Mouse (Mus musculus): ENCODE data around the gene Akap8.

The Akap8 gene

DNA sequence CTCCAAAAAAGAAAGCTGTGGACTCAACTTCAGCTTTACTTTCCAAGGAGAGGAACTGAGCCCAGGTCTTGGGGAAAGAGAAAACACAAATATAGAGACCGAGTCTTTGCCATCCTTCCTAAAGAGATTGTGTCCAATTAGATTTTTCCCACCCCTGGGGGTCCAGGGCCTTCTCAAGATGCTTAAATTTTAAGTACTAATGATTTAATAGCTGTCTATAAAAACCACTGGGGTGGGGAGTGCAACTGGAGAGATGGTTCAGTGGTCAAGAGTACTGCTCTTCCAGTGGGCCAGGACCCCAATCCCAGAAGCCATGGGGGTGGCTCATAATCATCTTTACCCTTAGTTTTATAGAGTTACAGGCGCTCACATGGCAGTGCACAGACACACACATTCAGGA is 27.4 kb upstream of the Akap8 start:
- DNase-seq: no peak

DNA sequence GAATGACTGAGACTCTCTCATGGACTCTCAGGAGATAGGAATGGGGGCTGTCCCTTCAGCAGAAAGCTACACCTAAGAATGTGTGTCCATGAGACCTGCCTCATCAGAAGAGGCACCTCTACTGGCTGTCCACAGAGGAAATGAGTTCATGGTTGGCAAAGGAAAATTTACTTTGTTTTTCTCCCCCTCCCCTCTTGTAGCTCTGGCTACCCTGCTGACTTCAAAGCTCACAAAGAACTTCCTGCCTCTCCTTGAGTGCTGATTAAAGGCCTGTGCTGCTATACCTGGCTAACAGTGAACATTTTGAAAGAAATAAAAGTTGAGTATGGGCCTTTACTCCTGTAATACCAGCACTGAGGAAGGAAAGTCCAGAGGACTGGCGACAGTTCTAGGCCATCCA is 20.1 kb upstream of the Akap8 start:
- DNase-seq: no peak

DNA sequence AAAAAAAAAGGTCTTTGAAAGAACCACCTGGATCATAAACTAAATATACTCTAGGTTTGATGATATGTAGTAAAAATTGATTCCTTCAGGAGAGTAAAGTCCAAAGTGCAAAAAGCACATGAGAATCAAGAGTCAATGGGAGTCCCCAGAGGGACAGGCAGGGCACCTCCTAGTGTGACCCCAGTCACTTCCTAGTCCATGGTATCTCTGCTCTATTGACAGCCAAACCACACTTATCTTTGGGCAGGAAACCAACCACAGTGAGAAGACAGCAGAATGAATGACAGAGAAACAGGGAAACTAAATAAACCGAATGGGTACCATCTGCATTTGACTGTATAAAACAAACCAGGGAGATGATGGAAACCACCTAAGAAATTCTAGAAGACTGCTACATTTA is 19.1 kb upstream of the Akap8 start:
- no peak for DNase-seq

DNA sequence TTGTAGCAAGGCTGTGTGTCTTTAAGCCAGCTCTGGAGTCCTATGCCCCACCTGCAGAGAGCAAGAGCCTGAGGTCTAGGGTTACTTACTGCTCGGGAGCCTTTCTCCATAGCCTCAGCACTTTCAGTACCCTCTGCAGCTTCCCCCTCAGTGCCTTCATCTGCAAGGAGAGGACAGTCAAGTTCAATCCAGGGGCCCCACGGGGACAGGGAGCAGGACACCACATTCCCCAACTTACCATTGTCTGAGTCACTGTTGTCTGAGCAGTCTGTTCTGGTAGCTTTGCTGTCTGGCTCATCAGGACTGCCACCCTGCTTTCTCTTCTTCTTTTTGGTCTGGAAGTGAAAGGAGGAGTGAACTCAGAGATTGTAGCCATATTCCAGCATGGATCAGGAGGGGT is 14.8 kb upstream of the Akap8 start:
- no peak for DNase-seq

DNA sequence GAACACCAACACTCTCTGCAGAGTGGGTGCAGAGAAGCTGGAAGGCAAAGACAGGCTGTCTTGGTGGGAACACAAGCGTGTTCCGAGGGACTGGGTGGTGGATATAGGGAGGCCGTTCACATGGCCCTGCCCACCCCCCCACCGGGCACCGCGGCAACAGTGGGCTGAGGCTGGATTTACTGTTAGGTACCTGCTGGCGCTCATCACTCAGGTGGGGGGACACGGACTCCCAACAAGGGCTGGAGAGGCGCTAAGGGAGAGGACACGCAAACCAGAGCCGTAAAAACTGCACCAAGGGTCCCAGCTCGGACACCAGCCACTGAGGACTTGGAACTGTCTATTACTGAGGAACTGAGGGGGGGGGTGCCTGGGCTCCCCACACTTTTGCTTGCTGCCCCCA is 13.9 kb upstream of the Akap8 start:
- no peak for DNase-seq

DNA sequence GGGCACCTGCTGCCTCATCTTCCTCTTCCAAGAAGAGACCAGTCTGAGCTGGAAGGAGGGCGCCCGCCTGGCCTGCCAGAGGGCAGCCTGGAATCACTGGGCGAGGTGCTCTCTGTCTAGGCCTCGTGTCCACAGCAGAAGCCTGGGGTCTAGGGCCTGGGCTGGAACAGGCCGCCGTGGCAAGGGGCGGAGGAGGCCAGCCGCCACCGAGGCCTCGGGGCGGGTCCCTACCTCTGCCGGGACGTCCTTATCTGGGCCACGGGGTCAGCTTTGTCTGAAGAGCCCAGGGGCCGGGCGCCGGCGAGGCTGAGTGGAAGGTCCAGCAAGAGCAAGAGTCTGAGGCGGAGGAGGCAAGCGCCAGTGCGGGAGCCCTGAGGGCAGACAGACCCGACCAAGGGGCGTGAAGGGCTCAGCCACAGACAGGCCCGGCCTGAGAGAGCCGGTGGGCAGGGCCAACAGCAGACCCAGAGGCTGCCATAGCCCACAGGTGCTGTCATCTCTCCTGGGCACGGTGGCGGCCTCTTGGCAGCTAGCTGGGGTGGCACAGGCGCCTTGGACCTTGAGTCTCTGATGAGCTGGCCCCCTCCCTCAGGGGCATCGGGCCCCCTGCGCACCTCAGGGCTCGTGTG is 12.8 kb upstream of the Akap8 start:
- DNase-seq: no peak

DNA sequence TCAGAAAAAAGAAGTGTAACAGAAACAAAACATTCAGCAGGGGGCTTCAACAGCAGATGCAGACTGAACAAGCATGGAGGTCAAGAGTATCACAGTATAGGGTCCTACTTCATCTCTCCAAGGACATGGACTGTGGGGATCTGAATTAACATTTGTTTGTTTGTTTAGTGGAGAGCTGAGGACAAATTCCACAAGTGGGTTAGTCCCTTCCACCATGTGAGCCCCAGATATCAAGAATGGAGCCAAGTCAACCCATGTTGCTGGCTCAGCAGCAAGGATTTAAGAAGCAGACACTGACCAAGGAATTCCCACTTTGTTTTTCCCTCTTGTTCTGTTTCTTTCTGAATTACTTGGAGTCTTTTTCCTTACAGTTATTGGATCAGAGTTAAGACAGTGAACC is 6.5 kb upstream of the Akap8 start:
- DNase-seq: no peak

DNA sequence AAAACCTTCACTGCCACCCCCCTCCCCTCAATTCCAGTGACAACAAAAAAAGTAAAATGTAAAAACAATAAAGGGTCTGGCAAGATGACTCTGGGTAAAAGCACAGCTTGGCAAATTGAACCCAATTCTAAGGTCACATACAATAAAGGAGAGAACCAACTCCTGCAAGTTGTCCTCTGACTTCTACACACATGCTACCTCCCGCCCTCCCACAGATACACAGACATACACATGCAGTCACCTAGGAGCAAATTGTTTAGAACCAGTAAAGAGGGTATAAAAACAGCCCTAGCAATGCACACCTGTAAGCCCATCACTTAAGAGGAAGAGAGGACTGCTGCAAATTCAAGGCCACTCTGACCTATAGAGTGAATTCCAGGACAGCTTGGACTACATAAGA is 1.8 kb upstream of the Akap8 start:
- no peak for DNase-seq

DNA sequence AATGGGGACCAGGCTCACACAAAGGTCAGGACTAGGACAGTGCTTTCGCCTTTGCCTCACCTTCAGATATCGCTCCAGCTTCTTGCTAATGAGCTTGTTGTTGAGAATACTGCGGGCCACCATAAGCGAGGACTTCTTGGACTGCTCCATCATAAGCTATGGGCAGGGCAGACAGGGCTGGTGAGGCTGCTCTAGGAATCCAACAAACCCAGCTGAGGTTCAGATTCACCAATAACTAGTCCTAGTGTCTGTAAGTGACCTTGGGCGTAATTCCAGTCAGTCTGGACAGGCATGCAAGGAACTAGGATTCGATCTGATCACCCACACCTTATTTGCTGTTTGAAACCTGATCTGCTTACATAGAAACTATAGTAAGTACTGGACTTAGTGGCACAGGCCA is 798 bp upstream of the Akap8 start:
- no peak for DNase-seq

DNA sequence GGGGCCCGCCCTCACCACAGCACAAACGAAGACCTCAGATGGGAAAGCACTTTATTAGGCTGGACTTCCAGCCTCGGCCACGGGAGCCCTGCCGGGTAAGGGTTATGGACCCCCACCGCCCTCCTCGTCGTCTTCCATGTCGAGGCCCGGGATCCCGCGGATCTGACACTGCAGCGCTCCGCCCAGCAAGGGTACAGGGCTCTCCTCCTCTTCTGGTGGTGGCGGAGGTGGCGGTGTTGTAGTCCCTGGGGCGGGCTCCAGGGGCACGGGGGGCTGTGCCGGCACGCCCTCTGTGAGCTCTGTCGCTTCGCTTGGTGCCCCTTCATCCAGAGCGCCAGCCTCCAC is 324 bp upstream of the Akap8 start:
- DNase-seq: no peak

DNA sequence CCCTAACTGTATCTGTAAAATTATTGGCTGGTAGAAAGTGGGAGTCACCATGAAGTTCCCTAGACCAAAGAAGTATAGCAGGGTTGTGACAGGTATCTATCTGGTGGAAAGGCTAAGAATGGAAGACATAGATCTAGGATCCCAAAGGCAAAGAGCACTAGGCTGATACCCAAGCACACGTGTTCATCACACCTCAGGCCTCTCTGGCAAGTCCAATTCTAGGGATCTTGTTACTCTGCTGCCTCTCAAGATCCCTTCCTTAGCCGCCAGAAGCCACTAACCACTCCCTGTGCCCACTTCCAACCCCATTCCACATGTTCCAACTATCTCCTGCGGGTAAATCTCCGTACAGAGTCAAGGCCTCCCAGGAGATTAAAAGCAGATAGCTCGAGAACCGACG is 1.1 kb downstream of the Akap8 start:
- no peak for DNase-seq

DNA sequence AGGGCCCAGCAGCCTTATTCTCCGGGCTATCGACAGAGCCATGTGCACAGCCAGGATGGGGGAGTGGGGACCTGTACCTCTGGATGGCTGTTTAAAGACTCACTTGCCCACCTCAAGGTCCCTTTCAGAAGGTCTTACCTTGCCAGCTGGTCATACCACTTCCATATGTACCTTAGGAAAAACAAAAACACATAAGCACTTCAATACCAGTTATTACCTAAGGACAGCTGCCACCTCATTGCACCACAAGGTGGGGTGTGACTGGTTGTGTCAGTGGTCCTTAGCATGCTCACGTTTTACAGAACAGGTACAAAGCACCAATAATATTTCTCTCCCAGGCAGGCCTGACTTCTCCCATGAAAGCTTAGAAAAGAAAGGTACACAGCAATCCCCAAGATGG is 3.3 kb downstream of the Akap8 start:
- no peak for DNase-seq

DNA sequence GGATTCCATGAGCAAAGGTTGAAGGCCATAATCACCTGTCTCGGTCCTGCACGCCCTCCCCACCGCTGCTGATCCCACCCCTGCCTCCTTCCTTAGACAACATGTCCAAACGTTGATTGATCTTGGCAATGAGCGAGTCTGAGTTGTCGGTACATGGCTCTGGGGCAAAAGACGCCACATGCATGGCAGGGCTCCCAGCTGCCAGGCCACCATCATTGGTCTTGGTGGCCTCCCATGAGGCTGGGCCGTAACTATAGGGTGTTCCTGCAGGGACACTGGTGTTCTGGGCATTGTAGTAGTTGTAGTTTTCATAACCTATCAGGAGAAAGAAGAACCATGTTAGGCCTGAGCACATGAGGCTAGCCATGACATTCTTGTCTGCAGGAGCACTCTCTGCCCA is 4.0 kb downstream of the Akap8 start:
- no peak for DNase-seq

DNA sequence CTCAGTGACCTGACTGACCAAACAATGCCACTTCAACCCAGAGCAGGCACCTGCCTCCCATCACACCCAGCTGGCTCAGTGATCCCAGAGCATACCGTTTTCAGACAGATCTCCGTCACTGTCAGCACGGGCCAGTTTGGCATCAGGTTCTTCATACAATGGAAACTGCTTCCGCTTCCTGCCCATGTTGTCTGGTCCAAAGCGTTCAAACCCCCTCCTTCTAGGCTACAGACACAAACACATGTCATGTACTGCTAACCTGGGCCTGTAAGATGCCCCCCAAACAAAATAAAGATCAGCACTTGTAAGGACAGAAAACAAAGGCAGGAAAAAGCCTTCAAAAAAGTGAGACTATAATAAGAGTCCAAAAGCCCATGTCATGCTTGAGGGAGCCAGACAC is 5.5 kb downstream of the Akap8 start:
- no peak for DNase-seq

DNA sequence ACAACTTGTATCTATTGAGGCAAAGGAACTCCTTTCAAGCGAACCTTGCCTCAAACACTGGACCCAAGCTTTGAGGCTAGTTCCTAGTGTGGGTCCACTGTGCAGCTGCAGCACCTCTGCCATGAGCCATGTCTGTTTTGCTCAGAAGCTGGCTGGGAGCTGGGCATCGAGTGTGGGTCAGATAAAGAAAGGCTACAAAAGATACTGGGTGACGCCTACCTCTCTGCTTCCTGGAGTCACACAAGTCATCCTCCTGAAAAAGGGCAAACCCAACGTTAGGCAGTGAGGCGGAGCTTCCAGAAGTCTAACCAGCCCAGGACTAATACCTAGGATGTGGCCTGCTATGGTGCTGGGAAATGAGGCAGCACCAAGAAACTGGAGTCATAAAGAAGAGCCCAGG is 7.1 kb downstream of the Akap8 start:
- DNase-seq: no peak

DNA sequence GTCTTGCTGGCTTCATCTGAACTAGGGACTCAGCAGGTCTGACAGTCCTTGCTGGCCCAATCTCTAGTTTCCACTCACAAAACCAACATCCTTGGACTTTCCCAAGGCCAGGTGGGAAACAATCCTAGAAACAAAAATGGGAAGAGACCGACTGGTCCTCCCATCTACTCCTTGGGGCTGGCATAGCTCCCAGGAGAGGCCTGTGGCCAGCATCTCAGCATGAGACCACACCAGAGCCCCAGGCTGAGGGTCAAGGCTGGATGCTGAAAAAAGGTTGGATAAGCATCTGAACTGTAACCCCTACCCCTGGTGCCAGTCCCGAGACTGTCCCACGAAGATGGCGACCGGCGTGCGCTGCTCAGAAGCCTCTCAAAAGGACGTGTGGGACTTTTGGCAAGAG is 8.2 kb downstream of the Akap8 start:
- no peak for DNase-seq

DNA sequence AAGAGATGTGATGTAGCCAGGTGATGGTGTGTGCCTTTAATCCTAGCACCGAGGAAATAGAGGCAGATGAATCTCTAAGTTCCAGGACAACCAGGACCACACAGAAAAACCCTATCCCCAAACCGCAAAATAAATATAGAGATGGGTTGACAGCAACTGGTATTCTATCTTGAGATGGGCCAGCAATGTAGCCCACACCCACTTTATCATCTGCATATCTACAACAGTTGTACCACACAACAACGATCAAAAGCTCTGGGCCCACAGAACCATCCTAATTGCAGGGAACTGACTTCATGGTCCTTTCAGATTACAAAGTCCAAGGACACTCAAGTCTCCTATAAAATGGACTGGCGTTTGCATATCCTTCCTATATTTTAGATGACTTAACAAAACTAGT is 13.1 kb downstream of the Akap8 start:
- DNase-seq: no peak

DNA sequence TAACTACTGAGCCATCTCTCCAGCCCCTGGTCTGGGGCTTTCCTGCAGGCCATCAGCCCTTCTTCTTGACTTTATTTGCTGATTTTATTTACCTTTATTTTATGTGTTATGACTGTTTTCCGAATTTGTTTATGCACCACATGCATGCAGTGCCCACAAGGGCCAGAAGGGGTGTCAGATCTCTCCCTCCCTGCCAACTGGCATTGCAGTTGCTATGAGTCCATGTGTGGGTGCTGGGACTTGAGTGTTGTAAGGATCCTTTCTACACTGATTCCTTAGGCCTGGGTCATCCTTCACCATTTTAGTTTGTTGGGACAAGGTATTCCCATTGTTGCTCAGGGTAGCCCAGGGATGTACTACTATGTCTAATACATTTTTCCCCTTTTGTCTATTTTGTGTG is 22.9 kb downstream of the Akap8 start:
- no peak for DNase-seq

DNA sequence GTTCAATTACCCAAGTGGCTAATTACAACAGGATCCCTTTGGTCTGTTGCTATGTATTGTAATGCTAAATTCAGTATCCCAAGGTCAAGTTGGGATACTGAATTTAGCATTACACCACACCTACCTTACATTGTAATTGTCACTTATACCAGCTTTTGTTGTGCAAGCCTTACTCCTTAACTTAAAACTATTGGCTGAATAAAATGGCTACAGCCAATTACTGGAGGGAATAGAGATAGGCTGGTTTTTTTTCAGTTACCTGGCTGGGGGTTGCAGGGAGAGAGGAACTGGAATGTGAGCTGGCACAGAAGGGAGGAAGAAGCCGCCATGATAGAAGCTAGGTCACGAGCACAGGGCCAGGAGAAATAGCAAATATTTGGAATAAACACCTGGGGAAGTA is 25.1 kb downstream of the Akap8 start:
- no peak for DNase-seq

DNA sequence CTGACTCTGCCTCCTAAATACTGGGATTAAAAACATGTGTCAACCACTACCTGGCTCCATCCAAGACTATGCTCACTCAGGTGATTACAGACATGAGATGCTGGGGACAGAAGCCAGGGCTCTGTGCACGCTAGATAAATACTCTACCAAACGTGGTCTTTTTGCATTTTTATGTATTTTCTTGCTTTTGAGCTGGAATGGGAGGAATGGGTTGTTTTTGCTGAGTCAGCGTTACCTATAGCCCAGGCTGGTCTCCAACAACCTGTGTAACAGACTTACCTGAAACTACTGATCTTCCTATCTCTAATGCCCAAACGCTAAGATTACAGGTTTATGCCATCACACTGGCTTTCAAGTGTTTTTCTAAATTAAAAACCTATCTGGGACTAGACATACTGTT is 25.9 kb downstream of the Akap8 start:
- no peak for DNase-seq

DNA sequence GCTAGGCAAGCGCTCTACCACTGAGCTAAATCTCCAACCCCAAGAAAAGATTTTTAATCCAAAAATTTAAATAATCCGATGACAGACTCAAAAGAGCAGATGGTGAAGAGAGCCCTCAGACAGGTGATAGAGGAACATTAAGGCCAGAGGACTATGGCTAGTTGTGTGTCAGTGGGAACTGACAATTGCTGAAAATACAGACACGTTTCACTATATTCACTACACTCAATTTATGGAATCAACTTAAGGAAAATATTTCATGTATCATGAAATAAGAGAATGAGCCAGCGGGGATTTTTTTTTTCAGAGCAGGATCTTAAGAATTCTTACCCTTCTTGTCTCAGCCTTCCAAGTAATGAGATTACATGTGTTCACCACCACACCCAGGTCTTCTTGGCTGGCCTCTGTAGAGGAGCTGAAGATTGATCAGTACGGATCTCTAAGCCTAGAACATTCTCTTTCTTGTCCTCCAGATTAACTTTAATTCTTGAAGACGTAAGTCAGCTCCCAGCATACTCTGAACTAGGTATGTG is 35.8 kb downstream of the Akap8 start:
- no peak for DNase-seq

DNA sequence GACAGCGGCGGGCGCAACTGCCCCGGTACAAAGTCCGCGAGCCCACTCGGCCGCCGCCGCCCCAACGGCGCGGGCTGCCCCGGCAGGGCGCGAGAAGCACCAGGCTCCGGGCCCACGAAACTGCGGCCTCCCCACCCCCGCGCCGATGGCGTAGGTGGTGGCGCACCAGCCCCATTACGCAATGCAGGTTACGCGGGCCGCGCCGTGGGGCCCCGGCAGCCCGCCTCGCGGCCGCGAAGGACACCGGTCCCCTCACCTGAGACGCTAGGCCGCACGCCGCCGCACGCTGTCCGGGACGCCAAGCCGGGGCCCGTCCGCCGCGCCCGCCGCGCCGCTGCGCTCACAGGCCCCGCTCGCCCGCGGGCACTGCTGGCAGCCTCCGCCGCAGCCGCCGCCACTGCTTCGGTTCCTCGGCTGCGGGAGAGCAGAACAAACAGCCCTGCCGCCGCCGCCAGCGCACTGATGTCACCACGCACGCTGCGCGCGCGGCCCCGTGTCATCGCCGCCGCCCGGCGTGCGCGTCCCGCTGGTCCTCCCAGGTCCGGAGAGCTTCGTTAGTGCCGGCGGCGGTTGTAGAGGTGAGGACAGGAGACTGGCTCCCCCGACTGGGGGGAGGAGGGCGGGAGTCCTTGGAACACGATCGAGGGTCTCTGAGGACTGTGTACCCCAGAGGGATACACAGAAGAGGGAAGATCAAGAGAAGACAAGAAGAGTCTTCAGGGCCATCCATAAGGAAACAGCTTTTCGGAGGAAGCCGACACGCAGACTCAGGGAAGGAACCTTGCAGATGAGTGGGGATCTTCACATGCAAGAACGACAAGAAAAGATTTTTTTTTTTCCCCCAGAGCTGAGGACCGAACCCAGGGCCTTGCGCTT is 36.5 kb downstream of the Akap8 start, which contains the start of gene Brd4:
Brd4 (minus strand) TSS at position 461 of the 876 bp plus-strand sequence.
- peak; percentile 91 for DNase-seq

DNA sequence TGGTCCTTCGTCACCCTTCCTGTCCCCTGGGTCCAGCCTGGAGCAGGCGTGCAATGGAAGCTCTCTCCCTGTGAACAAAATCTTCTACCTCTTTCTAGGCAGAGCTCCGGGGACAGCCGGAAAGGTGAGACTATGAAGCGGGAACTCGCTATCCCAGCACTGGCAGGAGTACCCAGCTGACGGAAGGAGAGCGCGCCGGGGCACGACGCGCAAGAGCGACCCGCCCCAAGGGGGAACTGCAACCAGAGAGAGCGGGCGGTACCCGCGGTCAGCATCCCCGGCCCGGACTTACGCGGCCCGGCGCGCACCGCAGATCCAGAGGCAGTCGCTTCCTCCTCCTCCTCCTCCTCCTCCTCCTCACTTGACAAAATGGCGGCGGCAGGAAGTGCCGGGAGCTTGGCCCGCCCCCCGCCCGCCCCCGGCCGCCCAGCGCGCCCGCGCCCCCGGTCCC is 37.2 kb downstream of the Akap8 start:
- peak; percentile 49 for DNase-seq

DNA sequence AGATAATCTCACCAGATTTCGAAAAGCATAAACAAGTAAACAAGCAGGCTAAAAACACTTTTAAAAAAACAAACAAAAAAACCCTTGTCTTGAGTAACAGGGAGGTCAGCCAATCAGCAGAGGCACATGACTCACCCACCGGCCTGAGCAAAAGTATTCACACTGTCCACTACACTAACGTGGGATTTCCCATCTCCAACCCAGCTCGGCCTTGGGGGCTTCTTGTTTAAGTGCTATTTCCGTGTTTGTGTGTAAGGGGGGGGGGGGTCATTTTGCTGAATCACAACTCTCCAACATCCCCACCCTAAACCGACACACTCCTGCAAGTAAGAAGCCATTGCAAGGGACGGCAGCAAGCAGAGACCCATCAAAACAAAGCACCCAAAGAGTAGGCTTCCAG is 37.7 kb downstream of the Akap8 start:
- peak; percentile 11 for DNase-seq

All from right cerebral cortex, postnatal 4 days (tissue).